Mouse (Mus musculus) midbrain, embryonic 16.5 days (tissue): Measurements from ENCODE around the gene Map3k11. TPM values are rescaled to one million over a fixed set of nuclear protein-coding genes. Genes with fewer than 3 reads are reported as not detected.
"Not testable (repeated sequence)": the region's sequence is repeated elsewhere in the genome, so short reads cannot be mapped to it uniquely, and the experiment has no call there.

Experiments
- ATAC-seq: fragments of 200-750 bp; cut with Nextera tagmentation; 2 replicates; pipeline ENCODE4 v1.8.0; 2017; ENCODE audit warnings: moderate TSS enrichment
- H3K27ac ChIP-seq: fragments of 300-500 bp; sonication (generic); 2 replicates; pipeline ENCODE4 v1.5.1; 2014; ENCODE audit warnings: mild to moderate bottlenecking, low read length, mixed read lengths
- H3K27me3 ChIP-seq: fragments of 300-500 bp; sonication (generic); 2 replicates; pipeline ENCODE4 v1.6.1; 2014; ENCODE audit warnings: low read depth, low read length, mixed read lengths; ENCODE audit not compliant: control insufficient read depth, insufficient read depth
- H3K36me3 ChIP-seq: fragments of 300-500 bp; sonication (generic); 2 replicates; pipeline ENCODE4 v1.6.1; 2014; ENCODE audit warnings: mild to moderate bottlenecking, low read length, moderate library complexity, mixed read lengths; ENCODE audit not compliant: control insufficient read depth, insufficient read depth
- H3K4me1 ChIP-seq: fragments of 300-500 bp; sonication (generic); 2 replicates; pipeline ENCODE4 v1.6.1; 2014; ENCODE audit warnings: mild to moderate bottlenecking, low read length, mixed read lengths; ENCODE audit not compliant: control insufficient read depth, insufficient read depth
- H3K4me2 ChIP-seq: fragments of 300-500 bp; sonication (generic); 2 replicates; pipeline ENCODE4 v1.6.1; 2014; ENCODE audit warnings: mild to moderate bottlenecking, low read length, mixed read lengths
- H3K4me3 ChIP-seq: fragments of 300-500 bp; sonication (generic); 2 replicates; pipeline ENCODE4 v1.5.1; 2014; ENCODE audit warnings: low read depth, mild to moderate bottlenecking, low read length, moderate library complexity, mixed read lengths
- H3K9ac ChIP-seq: fragments of 300-500 bp; sonication (generic); 2 replicates; pipeline ENCODE4 v1.6.1; 2014; ENCODE audit warnings: low read depth, low read length, mixed read lengths
- H3K9me3 ChIP-seq: fragments of 300-500 bp; sonication (generic); replicated peaks from 2 replicates; pipeline ENCODE4 v1.6.1; 2014; ENCODE audit warnings: mild to moderate bottlenecking, low read length, mixed read lengths; ENCODE audit not compliant: control insufficient read depth, poor library complexity, severe bottlenecking
- WGBS: fragments of 180-500 bp; shearing (Covaris S2); extraction: QIAGEN DNeasy Blood & Tissue Kit; methylation state at CpG from one replicate; pipeline ENCODE4 v1.1.7; 2014; 5-methylcytosine and 5-hydroxymethylcytosine counted together
- polyA plus RNA-seq: library from polyadenylated mRNA; unstranded; fragments of >200 nt; fragmentation: Nextera tagmentation; extraction: Ambion mirVana; gene quantifications from 2 replicates; pipeline ENCODE4 v1.2.1, GENCODE M21; 2015

The Map3k11 gene
- polyA plus RNA-seq, 1 experiment from 2014 or later, result 9.5 TPM

DNA sequence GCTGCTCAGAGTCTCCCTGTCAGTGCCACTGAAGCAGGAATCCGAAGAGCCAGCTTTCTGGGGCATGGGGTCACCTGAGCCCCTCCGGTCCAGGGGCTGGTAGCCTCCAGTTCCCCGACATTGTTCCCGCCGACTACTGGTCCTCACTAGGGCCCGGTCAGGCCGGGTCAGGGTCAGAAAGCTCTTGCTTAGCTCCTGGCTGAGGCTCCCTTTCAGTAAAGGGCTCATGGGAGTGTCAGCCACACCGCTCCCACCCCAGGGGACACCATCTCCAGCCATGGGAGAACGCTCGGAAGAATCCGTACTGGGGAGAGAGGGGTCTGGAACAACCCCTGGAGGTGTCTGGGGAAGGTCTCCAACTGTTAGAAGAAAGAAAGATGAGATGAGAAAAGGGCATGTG lies 2.7 kb upstream of the Map3k11 start:
- H3K4me1 ChIP-seq, result peaks cover 24% of the 10 kb centered on the region
- H3K9me3 ChIP-seq, result no peaks in the 10 kb centered on the region
- no peak overlapping the region for H3K27ac ChIP-seq
- H3K4me3 ChIP-seq, result no peak overlapping the region
- H3K36me3 ChIP-seq, result peaks cover 43% of the 10 kb centered on the region
- no peaks in the 10 kb centered on the region for H3K27me3 ChIP-seq
- no peak overlapping the region for H3K9ac ChIP-seq
- H3K4me2 ChIP-seq, result no peak overlapping the region
- 97% methylated on average over 11 of the region's 11 CpGs for WGBS
- ATAC-seq, result no peak

DNA sequence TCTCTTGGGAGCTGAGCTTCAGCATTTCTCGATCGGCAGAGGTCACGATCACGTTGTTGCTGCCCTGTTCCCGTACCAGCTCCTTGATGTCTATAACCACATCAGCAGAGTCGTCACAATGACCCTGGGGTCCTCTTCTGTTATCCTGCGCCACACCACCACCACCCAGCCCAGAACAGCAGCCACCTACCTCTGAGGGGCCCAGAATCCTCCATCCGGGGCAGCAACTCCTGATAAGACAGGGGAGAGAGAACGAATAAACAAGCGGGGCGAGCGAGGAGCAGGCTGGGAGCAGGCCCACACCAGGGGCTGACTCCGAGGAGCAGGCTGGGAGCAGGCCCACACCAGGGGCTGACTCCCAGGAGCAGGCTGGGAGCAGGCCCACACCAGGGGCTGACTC lies 2.1 kb upstream of the Map3k11 start:
- no peak for ATAC-seq

DNA sequence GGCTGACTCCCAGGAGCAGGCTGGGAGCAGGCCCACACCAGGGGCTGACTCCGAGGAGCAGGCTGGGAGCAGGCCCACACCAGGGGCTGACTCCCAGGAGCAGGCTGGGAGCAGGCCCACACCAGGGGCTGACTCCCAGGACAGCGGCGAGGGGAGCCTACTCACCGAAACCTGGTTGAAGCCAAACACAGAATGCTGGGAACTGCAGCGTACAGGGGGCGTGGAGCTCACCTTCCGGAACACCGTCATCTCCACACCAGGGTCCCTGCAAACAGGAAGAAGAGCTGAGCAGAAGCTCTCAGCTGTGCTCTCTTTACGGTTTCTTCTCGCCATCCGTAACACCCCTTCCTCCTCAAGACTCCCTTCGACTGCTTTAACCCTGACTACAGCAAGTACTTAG lies 1.6 kb upstream of the Map3k11 start:
- Histone ChIP-seq H3K36me3 (peaks cover 34% of the 10 kb centered on the region), H3K4me2 (peak overlapping the region; percentile 98), H3K4me1 (peaks cover 31% of the 10 kb centered on the region)
- H3K4me3 ChIP-seq, H3K9ac ChIP-seq, ATAC-seq, H3K27me3 ChIP-seq, H3K9me3 ChIP-seq, H3K27ac ChIP-seq: not testable (repeated sequence)
- 90% methylated on average over 11 of the region's 12 CpGs for WGBS

More for the DNA sequence above, 2.1 kb upstream of the Map3k11 start:
- WGBS, result 94% methylated on average over 13 of the region's 13 CpGs
- Histone ChIP-seq H3K9ac (no peak overlapping the region), H3K36me3 (peaks cover 39% of the 10 kb centered on the region), H3K4me2 (no peak overlapping the region), H3K27me3 (no peaks in the 10 kb centered on the region), H3K27ac (no peak overlapping the region), H3K4me1 (peaks cover 30% of the 10 kb centered on the region), H3K4me3 (no peak overlapping the region), H3K9me3 (no peaks in the 10 kb centered on the region)

- no peak for ATAC-seq
- H3K36me3 ChIP-seq, result peaks cover 29% of the 10 kb centered on the region
- H3K4me2 ChIP-seq, result peak overlapping the region; percentile 98
These were observed 804 bp upstream of the Map3k11 start for GRCm38 (mm10) chr19:5687738-5688137.

GRCm38 (mm10) chr19:5689088-5689428 lies 516 bp downstream of the Map3k11 start:
- no peaks in the 10 kb centered on the region for H3K27me3 ChIP-seq
- peak overlapping the region; percentile 62 for H3K9ac ChIP-seq
- H3K27ac ChIP-seq, result peak overlapping the region; percentile 79
- peak overlapping the region; percentile 70 for H3K4me3 ChIP-seq
- peaks cover 36% of the 10 kb centered on the region for H3K4me1 ChIP-seq
- ATAC-seq, result no peak
- H3K36me3 ChIP-seq, result peaks cover 18% of the 10 kb centered on the region
- H3K4me2 ChIP-seq, result peak overlapping the region; percentile 98
- H3K9me3 ChIP-seq, result no peaks in the 10 kb centered on the region
- under 1% methylated on average over 7 of the region's 7 CpGs for WGBS

More at GRCm38 (mm10) chr19:5687738-5688137, 804 bp upstream of the Map3k11 start:
- Histone ChIP-seq H3K4me3 (peak overlapping the region; percentile 70), H3K9ac (peak overlapping the region; percentile 84), H3K4me1 (peaks cover 36% of the 10 kb centered on the region), H3K27me3 (no peaks in the 10 kb centered on the region), H3K9me3 (no peaks in the 10 kb centered on the region), H3K27ac (peak overlapping the region; percentile 79; the same call in 1 of the 2 replicates)
- 21% methylated on average over 9 of the region's 9 CpGs for WGBS

DNA sequence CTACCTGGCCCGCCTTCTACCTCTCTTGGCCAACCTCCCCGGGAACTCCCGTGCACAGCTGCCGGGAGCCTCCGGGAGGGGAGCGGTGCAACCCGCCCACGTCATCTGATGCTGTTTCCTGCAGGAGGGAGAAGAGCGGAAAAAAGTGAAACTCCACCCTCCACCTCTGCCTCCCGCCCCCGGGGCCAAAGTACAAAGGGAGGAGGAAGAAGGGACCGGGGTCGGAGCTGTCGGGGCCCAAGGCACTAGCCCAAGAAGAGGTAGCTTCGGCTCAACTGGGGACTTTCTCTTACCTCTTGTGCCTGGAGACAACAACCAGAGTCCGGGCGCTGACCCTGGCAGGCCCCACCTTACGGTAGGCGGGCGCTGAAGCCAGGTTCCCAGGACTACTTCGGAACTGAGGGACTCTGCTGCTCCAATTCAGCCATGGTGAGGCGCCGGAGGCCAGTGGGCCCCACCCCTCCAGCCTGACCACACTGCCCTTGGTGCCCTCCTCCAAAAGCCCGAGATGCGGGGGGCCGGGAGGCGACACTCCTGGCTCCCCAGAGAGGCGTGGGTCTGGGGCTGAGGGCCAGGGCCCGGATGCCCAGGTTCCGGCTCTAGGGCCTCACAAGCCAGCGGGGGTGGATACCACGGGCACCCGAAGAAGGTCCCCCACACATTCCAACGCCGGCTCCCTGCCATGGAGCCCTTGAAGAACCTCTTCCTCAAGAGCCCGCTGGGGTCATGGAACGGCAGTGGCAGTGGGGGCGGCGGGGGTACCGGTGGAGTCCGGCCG lies 1.2 kb downstream of the Map3k11 start:
- Histone ChIP-seq H3K9ac (peak overlapping the region; percentile 62), H3K27me3 (no peaks in the 10 kb centered on the region), H3K27ac (peak overlapping the region; percentile 79), H3K4me2 (peak overlapping the region; percentile 98), H3K36me3 (peaks cover 16% of the 10 kb centered on the region), H3K9me3 (no peaks in the 10 kb centered on the region), H3K4me3 (peak overlapping the region; percentile 70), H3K4me1 (peaks cover 36% of the 10 kb centered on the region)
- 9% methylated on average over 42 of the region's 42 CpGs for WGBS
- peak; percentile 9; the same call in 1 of the 2 replicates for ATAC-seq

- ATAC-seq, result no peak
- H3K9me3 ChIP-seq, result no peaks in the 10 kb centered on the region
- peaks cover 36% of the 10 kb centered on the region for H3K4me1 ChIP-seq
- H3K4me2 ChIP-seq, result peak overlapping the region; percentile 98
- peak overlapping the region; percentile 62 for H3K9ac ChIP-seq
- WGBS, result 78% methylated on average over 14 of the region's 15 CpGs
- peak overlapping the region; percentile 70 for H3K4me3 ChIP-seq
- peak overlapping the region; percentile 79 for H3K27ac ChIP-seq
- 0 out of 2 replicates have a peak, but pooled peaks cover 2% of the 10 kb centered on the region for H3K27me3 ChIP-seq
- peaks cover 10% of the 10 kb centered on the region for H3K36me3 ChIP-seq
These were observed 1.8 kb downstream of the Map3k11 start for GRCm38 (mm10) chr19:5690343-5690735.

- 87% methylated on average over 5 of the region's 5 CpGs for WGBS
- Histone ChIP-seq H3K27ac (peak overlapping the region; percentile 6; the same call in 1 of the 2 replicates), H3K27me3 (0 out of 2 replicates have a peak, but pooled peaks cover 2% of the 10 kb centered on the region), H3K9me3 (no peaks in the 10 kb centered on the region), H3K4me2 (0 out of 2 replicates have a peak overlapping the region, but pooled peaks have one; percentile 98), H3K4me3 (no peak overlapping the region), H3K36me3 (peaks cover 3% of the 10 kb centered on the region; the same call in 1 of the 2 replicates), H3K9ac (0 out of 2 replicates have a peak overlapping the region, but pooled peaks have one; percentile 62), H3K4me1 (peaks cover 36% of the 10 kb centered on the region)
- ATAC-seq, result no peak
These were observed 3.1 kb downstream of the Map3k11 start for GRCm38 (mm10) chr19:5691601-5692000.
